Mouse (Mus musculus): ENCODE measurements around the gene Dync1li1.
"Not testable (repeated sequence)": the region's sequence is repeated elsewhere in the genome, so short reads cannot be mapped to it uniquely, and the experiment has no call there.

Dync1li1 gene

DNA sequence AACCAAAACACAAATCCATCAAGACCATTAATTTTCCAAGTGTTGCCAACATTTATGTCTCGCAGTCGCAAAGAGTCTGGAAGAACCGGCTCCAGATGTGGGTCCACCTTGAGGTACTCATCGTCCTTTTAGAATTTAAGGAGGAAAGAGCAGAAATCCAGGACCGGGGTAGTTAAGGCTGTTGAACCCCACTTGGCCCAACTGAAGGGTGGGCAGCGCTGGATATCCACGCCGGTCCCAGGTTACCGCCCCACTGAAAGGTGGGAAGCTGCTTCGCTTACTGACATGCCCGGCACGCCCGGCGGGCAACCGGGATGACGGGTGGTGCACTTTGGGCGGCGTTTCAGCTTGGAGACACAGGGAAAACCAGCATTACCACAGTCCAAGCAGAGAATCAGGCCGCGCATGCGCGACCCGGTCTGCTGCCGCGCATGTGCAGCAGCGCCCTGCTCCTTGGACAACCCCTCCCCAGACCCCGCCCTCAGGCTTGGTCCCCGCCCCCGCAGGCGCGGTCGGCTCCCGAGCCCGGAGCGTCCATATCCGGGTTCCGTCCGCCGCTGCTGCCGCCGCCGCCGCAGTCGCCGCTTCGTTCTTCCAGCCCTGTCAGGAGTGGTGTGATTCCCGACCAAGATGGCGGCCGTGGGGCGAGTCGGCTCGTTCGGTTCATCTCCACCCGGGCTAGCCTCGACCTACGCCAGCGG, at the start of gene Dync1li1:
TSS of gene Dync1li1 (plus strand) at position 539 of the 701 bp plus-strand sequence.
- peak; percentile 31 for DNase-seq (ENCODE audit: extremely low read depth, low read depth, low spot score)

DNA sequence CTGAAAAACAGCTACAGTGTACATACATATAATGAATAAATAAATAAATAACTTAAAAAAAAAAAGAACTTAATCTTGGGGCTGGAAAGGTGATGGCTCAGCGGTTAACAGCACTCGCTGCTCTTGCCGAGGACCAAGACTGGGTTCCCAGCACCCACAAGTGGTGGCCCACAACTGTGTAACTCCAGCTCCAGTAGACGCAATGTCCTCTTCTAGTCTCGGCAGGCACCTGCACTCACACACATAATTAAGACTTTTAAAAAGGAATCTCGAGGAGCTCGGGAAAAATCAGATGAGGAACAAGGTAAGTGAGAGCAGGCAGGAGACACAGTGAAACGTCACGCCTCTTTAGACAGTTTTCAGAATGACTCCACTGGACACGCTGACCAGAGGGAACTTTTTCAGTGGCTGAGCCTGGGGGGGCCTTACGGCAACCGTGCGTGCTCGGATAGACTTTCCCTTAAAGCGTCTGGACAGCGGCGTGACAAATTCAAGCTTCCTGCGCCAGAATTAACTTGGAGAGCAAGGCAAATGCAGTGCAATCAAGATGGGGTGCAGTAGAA, 49.3 kb upstream of the Dync1li1 start:
- DNase-seq (ENCODE audit: extremely low read depth, low read depth, low spot score), result no peak

DNA sequence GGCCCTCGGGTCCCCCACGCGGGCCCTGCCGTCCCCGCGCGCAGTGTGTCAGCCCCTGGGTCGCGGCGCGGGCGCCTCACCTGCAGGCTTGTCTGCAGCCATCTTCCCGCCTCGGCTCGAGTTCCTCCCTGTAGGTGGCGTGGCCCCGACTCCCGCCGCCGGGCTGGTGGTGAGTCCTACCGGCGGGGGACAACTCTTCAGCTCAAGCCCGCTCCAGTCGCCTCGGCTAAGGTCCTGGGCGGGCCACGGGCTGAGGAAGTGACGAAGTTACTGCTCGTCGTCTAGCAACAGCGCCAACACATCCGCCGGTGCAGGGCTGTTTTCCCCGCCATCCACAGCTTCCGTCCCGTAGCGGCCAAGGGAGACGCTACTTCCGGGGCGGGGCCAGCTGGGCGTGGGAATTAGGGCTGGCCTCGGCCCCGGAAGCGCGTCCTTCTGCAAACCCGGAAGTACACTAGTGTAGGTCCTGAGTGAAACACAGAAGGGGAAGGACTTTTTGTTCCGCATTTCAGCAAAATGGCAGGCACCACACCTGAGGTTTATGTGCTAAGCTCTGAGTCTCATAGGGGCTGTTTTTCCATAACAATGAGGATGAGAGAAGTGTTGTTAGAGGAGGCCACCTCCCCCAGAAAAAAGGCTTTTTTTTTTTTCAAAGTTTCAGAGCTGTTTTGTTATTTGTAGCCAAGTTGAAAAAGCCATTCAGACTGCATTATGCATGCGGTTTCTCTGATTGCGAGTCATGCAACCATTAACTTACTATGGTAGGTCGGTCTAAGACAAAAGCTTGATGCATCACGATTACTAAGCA, 48.5 kb upstream of the Dync1li1 start, which contains the start of gene Cnot10:
TSS of gene Cnot10 (minus strand) at position 346 of the 808 bp plus-strand sequence.
- peak; percentile 74 for DNase-seq (ENCODE audit: extremely low read depth, low read depth, low spot score)

DNA sequence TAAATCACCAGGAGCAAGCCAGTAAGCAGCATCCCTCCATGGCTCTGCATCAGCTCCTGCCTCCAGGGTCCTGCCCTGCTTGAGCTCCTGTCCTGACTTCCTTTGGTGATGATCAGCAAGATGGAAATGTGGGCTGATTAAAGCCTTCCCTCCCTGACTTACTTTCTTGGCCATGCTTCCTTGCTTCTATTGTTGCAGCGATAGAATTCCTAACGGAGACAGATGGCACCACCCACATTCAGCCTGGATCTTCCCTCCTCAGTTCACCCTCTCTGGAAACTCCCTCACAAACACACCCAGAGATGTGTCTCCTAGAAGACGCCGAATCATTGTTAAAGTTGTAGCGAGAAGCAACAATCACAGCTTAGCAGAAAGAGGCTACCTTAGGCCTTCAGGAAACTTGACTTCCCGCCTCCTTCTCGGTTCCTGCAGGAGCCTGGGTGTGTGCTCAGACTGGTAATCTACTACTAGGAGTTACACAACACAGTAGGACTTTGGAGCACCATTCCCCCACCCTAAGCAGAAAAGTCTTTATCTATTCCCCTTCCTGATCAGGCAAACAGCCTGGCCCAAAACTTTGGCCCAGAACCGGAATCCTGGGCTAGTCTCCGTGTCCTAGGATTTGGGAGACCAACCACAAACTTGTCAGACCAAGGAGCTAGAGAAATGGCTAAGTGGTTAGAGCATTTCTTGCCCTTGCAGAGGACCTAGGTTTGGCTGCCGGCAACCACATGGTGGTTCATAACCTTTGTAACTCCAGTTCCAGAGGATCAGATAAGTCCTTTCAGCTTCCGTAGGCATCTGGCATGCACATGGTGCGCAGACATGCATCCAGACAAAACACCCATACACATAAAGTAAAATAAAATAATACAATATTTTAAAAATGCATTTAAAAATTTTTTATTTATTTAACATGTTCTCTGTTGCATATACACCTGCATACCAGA, 41.8 kb upstream of the Dync1li1 start:
- DNase-seq (ENCODE audit: extremely low read depth, low read depth, low spot score), result no peak

DNA sequence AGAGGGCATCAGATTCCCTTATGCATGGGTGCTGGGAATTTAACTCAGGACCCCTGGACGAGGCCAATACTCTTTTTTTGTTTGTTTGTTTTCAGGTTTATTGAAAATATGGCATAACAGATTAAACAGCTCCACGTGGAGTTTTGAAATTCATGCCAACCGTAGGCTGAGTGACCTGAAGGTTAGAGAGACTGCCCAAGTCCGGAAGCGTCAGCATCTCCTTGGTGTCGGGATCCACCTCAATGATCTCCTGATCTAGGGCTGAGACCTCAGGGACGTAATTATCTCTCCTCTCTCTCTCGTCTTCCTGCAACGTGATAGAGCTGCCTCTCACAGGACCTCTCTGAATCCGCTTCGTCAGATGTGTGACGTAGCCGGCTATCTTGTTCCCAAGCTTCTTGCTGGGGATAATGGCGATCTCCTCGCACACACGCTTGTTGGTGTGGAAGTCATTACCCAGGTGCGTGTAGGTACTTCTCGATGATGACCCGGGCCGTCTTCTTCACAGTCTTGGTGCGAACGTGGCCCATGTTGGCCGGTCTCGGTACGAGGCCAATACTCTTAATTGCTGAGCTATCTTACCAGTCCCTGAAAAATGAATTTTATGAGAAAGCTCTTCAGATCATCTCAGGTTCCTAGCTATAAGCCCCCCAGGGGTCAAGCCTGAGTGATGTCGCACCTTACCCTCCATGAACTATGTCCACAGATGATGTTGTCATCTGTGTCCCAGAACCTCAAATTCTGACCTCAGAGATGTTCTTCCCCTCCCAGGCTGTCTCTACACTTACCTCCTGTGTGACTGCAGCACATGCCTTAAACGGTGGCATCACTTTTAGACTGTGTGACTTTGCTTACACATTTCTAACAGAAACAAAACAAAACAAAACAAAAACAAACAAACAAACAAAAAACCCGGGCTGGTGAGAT, 40.8 kb upstream of the Dync1li1 start:
- no peak for DNase-seq (ENCODE audit: extremely low read depth, low read depth, low spot score)

DNA sequence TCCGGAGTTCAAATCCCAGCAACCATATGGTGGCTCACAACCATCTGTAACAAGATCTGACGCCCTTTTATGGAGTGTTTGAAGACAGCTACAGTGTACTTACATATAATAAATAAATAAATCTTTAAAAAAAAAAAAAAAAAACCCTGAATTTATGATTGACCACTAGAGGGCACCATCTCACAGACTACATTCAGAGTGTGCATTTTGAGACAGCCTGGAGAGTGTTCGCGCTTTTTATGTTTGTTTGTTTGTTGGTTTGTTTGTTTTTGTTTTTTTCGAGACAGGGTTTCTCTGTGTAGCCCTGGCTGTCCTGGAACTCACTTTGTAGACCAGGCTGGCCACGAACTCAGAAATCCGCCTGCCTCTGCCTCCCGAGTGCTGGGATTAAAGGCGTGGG, 40.1 kb upstream of the Dync1li1 start:
- not testable (repeated sequence) for DNase-seq (ENCODE audit: extremely low read depth, low read depth, low spot score)

DNA sequence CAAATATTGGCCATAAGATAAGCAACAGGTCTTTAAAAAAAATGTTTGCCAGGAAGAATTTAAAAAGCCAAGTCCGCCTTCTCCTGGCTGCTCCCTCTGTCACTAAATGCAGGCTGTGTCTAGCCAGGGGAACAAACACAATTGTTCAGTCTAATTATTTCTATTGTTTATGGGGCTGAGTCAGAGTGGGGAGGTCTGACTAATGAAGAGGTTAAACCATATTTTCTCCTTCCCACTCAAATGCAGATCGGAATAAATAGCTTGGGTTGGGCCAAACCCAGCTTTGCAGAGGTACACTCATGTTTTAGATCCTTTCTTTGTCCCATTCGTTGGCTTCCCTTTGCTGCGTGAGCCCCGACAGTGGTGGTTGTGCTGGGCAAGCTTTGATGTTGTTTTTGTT, 39.2 kb upstream of the Dync1li1 start:
- no peak for DNase-seq (ENCODE audit: extremely low read depth, low read depth, low spot score)

DNA sequence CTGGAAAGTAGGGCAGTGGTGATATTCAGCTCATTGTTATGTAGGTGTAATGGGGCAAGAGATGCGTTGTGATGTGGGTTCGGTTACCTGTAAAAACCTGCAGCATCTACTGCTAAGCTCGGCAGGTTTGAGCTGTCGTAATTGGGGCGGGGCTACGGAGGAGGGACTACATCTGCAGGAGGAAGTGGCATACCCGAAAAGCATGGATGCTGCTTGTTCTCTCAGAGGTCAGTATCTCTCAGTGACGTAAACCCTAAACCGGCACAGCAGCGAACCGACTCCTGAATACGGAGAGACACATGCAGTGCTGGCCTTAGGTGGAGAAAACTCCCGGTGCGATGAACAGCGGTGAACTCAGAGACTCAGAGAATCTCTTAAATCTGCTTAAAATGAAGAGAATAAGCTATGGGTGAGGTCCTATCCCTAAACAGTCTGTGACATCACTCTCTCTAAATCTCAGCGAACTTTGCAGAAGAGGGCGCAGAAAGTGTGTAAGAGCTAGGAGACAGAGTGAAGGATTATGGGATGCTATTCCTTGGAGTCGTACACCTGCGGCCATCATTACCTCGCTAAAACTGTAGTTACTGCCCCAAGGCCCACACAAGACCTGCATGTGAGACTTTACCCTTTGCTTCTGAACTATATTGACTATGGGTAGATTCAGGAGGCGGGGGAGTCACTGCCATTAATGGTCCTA, 37.5 kb upstream of the Dync1li1 start:
- DNase-seq (ENCODE audit: extremely low read depth, low read depth, low spot score), result no peak

DNA sequence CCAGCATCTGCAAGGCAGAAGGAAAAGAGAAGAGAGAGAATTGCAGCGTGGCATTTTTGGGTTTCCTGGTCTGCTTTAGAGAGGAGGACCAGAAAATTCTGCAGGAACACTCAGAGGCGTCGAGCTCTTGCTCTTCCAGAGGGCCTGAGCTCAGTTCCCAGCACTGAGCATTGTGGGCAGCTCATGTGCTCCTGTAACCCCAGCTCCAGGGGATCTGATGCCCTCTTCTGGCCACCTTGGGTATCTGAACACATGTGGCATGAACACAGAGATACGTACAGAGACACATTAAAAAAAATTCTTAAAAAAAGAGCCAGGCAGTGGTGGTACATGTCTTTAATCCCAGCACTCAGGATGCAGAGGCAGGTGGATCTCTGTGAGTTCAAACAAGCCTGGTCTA, 33.2 kb upstream of the Dync1li1 start:
- no peak for DNase-seq (ENCODE audit: extremely low read depth, low read depth, low spot score)

DNA sequence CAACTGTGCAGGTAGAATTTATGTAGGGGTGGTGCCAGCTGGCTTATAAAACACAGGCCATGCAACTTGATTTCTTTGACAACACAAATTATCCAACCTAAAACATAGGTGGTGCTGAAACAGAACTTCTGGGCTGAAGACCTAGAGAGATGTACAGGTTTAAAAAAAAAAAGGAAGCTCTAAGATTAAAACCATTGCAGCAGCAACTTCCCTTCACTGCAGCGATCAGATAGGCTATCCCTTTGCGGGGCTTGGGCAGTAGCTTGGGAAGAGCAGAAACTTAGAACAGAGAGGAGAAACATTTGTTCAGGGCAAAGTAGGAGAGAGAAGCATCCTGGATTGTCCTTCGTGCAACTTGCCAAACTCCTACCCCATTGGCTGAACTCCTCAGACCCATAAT, 31.9 kb upstream of the Dync1li1 start:
- no peak for DNase-seq (ENCODE audit: extremely low read depth, low read depth, low spot score)

DNA sequence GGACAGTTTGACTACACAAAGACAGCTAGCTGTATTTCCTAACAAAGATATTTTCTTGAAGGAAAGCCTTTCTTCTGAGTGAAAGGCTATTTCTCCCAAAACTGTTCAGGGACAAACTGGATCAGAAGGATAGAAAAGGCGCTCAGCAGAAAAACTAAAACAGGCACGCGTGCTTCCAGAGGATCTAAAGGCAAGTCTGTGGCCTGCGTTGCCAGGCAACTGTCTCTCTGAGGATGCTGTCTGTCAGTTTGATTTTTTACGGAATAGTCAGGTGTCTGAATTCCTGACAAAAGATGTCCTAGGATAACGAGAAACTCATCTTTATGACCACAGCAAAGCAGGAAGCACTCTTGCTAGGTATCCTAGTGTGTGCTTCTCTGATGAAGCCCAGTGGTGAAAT, 28.1 kb upstream of the Dync1li1 start:
- DNase-seq (ENCODE audit: extremely low read depth, low read depth, low spot score), result no peak

DNA sequence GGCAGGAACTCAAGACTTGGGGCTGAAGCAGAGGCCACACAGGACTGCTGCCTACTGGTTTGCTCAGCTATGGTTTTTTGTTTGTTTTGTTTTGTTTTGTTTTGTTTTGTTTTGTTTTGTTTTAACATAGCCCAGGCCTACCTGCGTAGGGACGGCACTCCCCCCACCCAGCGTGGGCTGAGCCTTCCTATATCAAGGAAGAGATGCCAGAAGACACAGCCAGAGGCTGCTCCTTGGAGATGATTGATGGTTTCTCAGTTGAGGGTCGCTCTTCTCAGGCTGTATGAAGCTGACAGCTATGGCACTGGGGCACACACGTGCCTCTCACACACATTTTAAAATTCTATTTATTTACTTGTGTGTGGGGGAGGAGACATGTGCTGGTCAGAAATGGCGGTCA, 27.6 kb upstream of the Dync1li1 start:
- no peak for DNase-seq (ENCODE audit: extremely low read depth, low read depth, low spot score)

DNA sequence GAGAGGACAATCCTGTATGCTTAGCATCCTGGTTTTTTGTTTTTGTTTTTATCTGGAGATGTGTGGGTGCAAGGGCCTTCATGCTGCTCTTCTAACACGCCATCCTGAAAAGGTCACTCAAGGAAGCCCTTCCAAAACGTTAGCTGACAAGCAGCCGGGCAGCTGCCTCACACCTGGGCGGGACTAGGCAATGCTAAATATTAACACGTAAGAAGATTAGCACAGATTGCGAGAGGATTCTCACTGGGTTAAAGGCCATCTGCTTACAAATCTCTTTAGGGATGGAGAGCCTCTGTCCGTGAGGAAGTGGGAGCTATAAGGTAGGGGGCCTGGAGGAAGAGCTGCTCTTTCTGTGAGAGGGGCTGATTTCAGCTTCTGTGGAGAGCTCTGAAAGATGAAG, 26.6 kb upstream of the Dync1li1 start:
- no peak for DNase-seq (ENCODE audit: extremely low read depth, low read depth, low spot score)

DNA sequence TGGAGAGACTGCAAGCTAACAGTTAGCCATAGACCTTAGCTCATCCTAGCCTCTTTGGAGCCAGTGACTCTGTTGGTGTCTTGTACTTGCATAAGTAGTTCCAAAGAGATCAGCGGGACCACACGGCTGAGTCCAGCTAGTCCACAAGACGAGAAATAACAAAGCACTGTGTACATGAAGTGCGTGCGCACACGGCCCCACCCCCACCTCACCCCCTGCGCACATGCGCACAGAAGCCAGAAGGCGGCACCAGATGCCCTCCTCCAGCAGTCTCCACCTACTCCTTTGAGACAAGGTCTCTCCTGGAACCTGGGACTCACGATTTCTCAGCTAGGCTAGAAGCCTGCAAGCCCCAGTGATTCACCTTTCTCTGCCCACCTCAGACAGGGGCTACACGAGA, 24.8 kb upstream of the Dync1li1 start:
- no peak for DNase-seq (ENCODE audit: extremely low read depth, low read depth, low spot score)

DNA sequence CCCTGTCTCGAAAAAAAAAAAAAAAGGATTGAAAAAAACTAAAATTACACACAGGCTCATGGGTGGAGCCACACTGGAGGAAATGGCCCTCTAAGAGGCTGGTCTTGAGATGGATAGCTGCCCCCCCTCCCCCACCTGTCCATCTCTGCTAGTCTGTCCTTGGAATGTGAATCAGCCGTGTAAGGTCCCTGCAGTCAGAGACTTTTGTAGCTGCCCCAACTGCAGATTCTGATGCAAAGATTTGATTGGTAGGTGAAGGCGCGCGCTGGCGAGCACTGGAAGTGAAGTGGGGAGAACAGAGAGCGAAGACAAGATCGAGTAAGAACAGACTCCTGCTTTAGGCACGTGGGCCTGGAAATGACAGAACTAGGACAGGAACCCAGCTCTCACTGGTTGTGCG, 21.7 kb upstream of the Dync1li1 start:
- no peak for DNase-seq (ENCODE audit: extremely low read depth, low read depth, low spot score)

DNA sequence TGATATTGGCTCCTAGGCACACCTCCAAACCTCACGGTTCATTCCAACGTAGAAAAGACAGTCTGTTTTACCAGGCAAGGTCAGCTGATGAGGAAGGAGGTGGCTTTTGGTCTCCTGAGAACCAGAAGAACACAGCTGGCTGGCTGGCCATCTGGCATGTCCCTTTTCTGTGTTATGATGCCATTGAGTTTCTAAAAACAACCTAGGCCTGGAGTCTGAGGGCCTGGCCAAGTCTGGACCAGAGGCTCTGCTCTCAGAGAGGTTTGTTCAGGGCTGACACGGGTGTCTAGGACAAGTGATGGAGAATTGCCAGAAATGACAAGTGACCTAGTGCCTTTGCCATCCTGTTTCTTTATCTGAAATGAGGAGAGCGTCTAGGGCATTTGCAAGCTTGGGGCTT, 20.5 kb upstream of the Dync1li1 start:
- DNase-seq (ENCODE audit: extremely low read depth, low read depth, low spot score), result no peak

DNA sequence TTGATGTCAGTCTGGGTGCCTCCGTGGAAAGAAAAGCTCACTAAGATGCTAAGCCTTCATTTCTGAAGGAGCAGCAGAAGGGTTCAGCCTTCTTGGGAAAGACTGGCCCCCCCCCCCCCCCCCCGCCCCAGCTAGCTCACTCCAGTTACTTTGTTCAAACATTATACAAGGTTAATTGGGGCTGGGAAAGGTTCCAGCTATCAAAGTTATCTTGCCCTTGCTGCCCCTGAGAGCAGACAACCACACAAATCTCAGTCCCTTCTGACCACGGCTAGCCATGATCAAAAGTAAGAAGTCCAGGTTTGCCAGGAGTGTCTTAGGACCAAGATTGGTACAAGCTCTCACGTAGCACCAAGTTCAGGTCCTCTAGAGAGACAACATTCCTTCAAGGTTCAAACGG, 19.6 kb upstream of the Dync1li1 start:
- no peak for DNase-seq (ENCODE audit: extremely low read depth, low read depth, low spot score)

DNA sequence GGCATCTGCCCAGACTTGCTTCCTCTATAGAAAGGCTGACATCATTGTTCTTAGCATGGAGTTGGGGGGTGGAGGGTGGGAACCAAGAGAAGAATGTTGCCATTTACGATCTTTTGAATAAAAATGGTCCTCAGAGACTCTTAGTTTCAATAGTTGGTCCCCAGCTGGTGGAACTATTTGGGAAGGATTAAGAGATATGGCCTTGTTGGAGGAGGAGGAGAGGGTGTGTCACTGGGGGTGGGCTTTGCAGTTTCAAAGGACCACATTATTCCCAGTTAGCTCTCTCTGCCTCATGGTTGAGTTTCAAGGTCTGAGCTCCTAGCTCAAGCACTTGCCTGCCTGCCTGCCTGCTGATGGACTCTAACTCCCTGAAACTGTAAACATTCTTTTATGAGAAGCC, 16.6 kb upstream of the Dync1li1 start:
- no peak for DNase-seq (ENCODE audit: extremely low read depth, low read depth, low spot score)

Measured in fat pad, adult 2 months (tissue).